Mouse (Mus musculus) thymus, postnatal 0 days (tissue): ENCODE data around the gene Efcab11. TPM values are rescaled to one million over a fixed set of nuclear protein-coding genes. Genes with fewer than 3 reads are reported as not detected.

Experiments
- DNase-seq: peaks from one replicate; pipeline ENCODE4 v3.0.0-alpha.2; 2015; ENCODE audit warnings: low spot score
- polyA plus RNA-seq: library from polyadenylated mRNA; unstranded; fragments of >200 nt; fragmentation: Nextera tagmentation; extraction: Ambion mirVana; gene quantifications from 2 replicates; pipeline ENCODE4 v1.2.1, GENCODE M21; 2015

Gene Efcab11
- 9.6 and 10.0 TPM in 2 replicates for polyA plus RNA-seq

DNA sequence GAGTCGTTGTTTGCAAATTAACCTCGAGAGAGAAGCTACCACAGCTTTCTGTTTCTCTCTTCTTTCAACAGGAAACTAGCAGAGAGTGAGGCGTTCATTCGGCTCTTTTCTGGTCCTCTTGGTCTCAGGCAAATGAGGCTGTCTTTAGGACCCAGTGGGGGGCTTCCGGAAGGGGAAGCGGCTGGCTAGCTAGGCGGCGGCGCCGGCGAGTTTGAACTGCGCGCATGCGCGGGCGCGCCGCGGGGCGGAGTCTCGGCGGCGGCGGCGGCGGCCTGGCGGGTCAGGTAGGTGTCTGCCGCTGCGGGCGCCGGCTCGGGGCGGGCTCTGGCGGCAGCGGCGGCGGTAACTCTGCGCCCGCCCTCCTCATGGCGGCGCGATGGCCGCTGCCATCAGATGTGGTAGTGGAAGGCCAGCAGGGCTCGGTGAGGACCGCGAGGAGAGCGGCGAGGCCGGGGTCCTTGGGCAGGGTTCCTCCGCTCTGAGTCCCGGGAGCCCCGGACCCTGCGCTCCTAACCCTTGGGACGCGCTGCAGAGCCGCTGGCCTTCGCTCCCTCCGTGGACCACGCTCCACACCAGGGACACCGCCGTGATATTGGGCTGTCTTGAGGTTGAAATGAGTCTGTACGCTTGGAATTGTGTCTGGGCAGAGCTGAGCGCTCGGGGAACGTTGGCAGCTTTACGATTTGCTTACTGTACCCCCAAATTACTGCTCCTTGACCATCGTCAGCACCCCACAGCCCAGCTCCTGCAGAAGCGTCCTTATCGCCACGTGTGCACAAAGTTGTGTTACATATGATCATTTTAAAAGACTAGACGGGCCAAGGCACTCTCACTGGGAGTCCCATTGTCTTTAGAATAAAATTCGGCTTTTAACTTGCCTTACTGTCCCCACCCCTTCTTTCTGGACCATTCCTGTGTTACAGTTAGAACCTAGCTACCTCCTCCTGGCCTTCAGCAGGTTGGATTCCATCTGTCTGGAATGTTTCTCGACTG is at the start of gene Efcab11, which contains the start of gene Tdp1:
Gene Efcab11 (minus strand): TSS at position 171 of the 993 bp plus-strand sequence.
Gene Tdp1 (plus strand): TSS at position 249 of the 993 bp plus-strand sequence.
- DNase-seq = peak; percentile 97

DNA sequence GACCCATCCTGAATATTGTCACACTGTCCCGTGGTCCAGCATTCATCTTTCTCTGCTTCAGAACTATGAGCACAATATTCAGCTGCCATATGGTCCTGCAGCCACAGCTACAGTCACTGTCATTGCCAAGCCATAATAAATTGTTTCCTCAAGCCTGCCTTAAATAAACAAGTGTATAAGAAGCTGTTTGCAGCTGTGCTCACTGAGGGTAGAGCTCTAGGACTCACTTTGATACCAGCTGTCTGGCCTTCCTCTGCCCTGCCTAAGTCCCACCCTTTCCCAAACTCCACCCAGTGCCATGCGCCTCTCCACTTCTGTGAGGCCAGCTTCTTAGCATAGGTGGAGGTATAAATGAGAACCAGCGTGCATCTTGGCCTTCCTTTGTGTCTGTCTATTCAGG is 49.4 kb upstream of the Efcab11 start:
- DNase-seq = no peak

DNA sequence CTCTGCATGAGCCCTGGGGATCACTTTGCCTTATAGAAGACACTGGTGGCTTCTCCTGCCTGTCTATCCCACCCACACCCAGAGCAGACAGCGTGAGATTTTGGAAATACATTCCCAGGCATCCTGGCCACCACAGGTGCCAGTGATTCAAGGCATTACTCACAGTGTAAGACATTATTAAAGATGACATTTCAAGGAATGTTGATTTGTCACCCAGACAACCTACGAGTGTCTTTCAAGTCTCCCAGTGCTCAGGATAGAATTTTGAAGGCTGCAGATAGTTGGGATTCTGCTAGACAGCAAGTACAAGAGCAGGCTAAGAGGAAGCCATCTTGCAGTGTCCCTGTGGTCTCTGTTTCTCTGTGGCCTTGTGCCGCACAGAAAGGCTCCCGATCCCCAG is 48.0 kb upstream of the Efcab11 start:
- no peak for DNase-seq

DNA sequence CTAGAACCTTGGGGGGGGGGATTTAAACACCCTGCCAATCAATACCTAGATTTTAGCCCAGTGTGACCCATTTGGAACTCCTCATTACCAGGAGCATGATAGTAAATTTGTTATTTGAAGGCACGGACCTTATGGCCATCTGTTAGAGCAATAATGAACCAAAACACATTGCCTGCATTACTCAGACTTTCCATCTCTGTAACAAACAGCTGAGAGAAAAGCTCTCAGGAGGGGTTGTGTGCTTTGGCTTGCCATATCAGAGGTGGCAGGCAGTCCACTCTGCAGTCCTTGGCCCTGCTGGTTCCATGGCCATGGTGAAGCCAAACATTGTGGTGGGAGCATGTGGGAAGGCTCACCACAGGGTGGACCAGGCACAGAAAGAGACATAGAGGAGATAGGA is 44.9 kb upstream of the Efcab11 start:
- no peak for DNase-seq

DNA sequence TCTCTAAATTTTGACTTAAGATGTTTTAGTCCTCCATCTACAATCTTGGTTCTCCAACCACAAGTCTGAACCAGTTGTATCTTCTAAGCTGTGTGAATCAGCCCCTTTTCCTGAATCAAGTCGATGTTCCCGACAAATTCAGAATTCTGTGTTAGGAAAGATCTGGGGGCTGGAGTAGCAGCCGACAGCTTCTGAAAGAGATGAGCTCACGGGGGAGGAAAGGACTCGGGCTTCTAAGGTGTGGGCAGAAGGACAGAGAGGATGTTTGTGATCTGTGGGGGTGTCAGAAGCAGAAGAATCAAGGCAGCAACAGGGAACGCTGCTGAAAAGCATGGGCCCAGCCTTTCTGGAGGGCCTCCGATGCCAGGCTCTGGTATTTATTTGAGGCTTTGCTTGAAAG is 44.1 kb upstream of the Efcab11 start:
- DNase-seq = no peak

DNA sequence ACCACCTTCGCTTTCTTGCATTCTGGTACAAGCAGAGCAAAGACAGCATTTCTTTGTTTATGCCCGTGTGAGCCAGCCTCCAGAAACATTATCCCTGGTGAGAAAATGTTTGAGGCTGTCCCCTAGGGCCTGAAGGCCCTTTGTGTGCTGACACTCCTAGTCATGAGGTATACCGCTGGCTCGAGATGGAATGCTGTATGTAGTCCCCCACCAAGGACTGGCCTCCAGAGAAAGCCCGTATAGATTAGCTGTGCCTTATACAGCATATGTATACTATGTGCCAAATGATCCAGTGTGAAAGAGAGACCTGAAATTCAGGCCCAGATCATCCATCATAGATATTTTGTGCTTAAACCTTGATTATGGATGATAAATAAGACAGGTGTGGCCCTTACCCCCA is 39.5 kb upstream of the Efcab11 start:
- no peak for DNase-seq

DNA sequence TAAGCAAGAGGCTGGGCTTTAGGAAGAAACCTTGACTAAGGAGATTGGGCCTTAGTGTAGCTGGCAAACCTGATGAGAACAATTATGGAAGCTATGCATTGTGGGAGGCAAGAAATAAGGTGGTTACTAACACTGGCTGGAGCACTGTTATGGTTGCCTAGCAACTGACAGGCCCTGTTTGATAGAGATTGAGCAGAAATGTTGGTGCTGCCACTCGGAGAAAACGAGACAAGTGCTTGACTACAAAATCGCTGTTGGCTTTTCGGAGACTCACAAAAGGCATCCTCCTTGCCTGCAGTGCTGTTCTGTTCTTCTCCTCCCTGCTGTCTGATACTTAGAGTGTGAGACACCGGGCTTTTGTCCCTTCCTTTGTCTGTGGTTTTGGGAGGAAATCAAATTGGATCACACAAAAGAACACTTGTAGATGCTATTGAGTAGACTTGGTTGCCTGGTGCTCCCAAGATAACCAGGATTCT is 38.9 kb upstream of the Efcab11 start:
- no peak for DNase-seq

DNA sequence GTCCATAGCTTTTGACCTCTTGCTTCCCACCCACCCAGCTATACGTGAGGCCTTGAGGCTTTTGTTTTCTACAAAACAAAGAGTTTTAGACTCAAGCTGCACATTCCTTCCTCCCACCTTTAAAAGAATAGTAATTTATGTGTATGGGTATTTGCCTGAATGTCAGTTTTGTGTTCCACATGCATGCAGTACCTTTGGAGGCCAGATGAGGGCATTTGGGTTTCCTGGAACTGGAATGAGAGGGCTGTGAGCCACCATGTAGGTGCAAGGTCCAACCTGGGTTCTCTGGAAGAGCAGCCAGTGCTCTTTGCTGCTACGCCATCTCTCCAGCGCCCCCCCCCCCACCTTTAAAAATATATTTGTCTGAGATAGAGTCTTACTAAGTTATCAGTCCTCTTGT is 36.8 kb upstream of the Efcab11 start:
- peak; percentile 25 for DNase-seq

DNA sequence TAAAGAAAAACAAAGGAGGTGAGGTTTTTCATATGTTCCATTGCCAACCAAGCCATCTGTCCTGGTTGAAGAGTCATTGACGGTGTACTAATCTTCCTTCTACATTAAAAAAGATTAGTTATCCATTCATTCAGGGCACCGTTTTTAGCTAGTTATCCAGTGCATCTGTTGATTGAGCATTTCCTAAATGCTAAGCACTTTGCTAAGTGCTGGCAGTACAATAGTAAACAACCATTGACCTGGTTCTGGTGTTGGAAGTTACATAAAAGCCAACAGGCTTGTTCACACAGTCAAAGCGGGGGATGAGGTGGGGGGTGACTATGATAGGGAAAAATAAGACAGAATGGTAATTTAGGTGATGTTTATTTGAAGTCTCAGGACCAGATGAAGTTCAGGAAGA is 35.4 kb upstream of the Efcab11 start:
- no peak for DNase-seq

DNA sequence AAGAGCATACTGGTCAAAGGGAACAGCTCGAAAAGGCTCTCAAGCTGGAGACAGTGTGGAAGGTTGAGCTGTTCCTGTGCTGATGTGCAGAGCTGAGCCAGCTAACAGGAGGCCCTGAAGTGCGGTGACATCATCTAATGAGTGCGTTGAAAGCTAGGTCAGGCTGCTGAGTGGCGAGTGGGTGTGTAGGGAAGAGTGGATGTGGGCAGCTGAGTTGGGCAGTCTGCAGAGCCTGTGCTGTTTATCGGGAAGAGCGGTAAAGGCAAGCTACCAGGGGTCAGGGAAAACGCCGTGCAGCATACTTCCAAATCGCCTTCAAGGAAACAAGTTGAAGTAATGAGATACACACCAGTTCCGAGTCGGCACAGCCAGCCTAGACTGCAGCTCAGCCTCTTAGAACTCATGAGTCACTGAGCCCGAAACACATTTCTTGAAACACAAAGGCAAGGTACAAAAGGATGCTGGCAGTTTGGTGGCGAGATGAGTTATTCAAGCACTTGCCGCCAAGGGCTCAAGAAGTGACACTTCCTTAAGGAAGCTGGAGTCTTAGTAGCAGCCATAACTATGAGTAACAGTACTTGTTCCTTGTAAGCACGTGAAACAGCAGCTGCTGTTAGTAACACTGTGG is 33.7 kb upstream of the Efcab11 start:
- DNase-seq = no peak

DNA sequence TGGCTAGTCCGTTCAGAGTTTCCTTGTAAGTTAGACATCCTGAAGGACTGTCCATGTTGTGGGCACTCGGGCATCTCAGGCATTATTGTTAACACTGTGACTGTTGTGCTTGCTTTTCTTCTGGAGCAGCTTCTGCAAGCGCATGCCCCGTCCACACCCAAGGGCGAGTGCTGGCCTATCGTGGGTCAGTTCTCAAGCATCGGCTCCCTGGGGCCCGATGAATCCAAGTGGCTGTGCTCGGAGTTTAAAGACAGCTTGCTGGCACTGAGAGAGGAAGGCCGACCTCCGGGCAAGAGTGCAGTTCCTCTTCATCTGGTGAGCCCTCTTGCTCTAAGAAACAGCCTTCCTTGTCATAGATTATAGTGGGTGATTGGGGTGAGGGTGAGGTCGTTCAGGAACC is 27.2 kb upstream of the Efcab11 start:
- no peak for DNase-seq

DNA sequence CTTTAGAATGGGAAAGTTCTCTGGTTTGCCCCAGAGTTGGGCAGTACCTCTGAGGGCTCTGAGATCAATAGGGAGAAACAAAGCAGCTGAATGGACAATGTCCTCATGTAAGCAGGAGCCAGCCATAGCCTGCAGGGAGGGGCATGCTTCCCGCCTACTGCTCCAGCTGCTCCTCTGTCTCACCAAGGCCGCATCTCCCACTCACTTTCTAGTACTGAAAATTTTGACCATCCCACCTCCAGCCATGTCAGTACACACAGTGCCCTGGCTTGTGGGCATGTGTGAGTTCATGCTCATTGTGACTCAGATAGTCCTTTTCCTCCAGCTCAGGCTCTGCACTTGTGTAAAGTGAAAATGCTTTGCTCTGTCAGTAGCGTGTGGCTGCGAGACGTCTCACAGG is 20.3 kb upstream of the Efcab11 start:
- DNase-seq = no peak

DNA sequence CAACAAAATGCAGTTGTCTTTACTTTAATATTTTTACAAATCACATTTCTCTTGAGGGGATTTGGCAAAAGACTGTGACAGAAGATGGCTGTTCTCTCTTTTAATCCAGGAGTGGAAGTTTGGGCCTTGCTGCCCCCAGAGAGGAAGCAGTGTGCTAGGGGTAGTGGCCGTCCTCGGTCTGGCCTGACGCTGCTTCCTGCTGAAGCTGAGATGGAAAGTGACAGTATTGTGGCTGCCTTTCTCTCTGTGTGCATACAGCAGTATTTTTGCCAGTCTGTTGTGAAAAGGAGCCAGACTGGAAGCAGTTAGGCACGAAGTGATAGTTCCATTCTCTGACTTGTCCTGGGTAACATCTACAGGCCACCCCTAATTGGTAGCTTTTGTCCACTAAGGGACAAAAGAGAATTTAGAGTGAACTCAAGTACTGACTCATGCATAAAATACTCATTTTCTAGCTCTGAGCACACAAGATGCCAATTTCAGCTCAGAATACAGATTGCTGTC is 18.7 kb upstream of the Efcab11 start:
- DNase-seq = no peak

DNA sequence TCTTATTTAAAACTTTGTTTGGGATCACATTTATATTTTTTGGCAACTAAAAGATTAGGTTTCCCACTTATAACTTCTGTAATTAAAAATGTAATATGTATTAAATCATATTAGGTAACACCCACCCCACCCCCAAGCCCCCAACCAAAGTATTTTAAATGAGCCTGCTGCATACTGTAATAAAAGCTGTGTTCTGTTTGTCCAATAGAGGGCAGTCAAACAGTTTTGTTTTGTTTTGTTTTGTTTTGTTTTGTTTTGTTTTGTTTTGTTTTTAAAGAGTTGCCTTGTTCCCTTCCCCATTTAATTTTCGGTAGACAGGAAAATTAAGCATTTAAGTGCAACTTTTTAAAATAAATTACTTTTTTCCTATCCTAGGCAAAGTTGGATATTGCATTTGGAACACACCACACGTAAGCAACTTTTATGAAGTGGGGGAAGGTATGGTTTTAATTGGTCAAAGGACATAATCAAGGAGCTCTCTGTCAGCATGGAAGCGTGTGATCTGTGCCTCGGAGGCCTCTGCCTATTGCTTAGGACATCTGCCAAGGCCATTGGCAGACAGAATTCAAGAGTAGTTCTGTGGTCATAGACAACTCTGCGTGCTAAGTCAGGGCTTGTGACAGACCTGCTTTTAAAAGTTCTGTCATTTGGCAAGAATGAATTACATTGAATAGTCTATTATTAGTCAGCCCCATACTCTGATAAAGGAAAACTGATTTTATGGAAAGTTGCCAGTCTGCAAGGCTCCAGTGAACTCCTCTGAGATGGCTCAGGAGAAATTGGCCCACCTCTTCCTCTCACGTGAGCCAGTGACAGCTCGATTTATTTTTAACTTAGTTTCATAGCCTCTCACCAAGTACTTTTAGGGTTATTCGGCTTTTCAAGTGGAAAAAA is 18.0 kb upstream of the Efcab11 start:
- DNase-seq = no peak

DNA sequence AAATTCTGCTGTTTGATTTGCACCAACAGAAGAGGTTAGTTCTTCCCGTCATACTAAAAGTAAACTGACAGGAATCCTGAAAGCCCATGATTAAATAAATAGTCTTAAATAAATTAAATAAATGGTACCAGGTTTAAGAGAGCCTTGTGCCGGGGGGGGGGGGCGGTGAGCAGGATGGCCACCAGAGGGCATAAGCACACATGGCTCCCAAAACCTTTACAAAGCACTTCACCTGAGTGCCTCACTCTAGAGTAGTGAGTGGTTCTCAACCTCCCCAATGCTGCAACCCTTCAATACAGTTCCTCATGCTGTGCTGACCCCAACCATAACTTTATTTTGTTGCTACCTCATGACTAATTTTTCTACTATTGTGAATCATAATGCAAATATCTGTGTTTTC is 15.8 kb upstream of the Efcab11 start:
- DNase-seq = peak; percentile 16

DNA sequence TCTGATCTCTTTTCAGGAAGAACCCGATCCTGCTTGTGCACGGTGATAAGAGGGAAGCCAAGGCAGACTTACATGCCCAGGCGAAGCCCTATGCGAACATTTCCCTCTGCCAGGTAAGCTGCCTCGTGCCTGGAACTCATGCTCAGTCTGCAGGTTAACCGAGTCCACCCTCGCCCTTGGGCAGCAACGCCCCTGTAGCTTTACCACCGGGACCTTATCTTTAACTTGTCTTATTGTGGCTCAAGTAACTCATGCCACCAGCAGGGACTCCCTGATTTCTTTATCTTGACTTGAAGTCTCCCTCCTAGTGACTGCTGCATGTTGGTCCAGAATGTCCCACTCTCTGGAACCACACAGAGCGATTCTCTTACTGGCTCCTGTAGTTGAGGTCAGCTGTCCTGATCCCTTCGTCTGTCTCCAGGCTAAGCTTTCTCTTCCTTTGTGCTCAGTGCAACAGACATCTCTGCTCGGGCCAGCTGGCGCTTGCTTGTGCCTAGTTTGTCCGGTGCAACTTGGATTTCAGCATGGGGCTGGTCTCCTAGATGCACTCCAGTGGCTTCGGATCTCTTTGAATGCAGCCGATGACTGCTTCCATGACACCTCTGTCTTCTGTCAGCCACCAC is 14.1 kb upstream of the Efcab11 start:
- no peak for DNase-seq

DNA sequence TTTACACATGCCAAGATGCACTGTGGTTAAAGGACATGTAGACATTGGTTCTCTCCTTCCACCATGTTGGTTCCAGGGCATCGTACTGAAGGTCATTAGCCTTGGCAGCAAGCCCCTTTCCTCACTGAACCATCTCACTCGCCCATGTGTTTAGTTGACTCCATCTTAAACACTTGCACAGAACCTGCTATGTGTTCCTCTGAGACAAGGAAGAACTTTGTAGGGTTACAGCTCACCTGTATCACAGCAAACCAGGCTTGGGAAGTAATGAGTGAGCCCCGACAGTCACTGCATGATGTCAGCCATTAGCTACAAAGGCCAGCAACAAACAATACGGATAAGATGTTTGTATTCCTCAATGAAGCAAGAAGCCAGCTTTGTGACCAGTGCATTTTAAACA is 13.6 kb upstream of the Efcab11 start:
- no peak for DNase-seq

DNA sequence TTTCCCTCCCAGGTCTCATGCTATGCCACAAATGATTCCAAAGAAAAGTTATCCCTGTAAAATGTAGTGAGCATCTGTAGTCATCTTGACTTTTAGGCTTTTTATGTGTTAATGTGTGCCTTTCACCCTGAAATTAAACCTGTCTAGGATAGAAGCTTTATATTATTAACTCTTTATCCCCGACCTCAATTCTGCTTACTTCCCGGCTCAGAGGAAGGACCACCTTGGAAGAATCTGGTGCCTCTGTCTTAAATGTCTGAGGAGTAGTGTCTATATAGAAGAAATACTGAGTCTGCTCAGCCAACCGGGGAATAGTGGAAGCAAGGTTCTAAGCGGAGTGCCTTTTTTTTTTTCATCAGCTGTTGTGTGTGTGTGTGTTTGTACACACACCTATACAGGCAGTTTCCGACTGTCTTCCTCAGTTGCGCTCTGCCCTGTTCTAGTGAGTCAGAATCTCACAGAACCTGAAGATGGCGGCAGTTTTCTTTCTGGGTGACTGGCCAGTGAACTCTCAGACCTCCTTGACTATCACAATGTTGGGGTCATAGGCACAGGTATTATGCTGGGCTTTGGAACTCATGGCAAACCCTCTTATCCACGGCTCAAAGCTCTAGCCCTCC is 1.2 kb upstream of the Efcab11 start:
- DNase-seq = no peak

DNA sequence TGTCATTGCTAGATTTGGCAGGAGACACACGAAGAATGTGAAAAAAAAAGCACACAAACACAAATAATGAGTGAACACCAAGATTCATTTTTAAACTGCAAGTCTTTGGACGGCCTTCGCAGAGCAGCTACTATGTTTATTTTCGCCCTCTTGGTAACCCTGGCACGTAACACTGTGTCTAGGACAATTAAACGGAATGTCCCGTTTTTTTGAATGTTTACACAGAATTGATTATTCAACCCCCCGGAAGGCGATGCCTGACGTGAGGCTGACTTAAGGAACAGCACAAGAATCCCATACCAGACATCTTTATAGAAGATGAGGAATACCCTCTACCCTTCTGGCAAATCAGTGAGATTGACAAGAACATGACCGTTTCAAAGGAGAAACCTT is 530 bp downstream of the Efcab11 start:
- no peak for DNase-seq

DNA sequence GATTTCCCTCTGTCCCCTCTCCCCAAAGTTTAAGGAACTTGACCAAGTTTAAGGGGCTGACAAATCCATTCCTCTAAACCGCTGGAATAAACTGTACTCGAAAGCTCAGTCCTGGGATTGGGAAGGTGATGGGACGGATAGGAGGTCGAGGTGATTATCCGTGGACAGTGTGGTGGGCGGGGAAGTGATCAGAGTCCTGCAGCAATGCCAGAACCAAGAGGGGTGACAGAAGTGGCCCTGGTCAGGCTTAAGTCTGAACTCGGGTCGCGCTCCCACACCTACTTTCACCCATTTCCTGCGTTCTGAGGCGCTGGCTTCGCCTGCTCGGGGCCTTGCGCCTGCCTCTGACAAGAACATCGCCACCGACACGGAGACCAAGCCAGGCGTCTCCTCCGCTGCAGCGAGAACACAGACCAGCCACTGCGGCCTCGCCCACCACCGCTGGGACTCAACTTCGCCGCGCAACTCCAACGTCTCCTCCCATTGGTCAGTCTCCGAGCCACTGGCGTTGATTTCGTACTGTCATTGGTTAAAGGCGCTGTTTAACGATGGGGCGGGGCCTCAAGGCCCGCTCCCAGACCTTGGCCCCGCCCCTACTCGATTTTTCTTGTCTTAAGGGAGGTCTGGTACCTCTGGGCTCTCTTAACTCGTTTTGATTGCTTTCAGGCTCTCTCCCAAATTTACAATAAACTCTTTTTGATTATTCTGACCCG is 1.1 kb downstream of the Efcab11 start:
- peak; percentile 96 for DNase-seq
